Mouse (Mus musculus): ENCODE measurements around the gene Ctnnb1. TPM values are rescaled to one million over a fixed set of nuclear protein-coding genes. Genes with fewer than 3 reads are reported as not detected.

Ctnnb1 gene
- total and polyA plus RNA-seq, 2 experiments from 2014 or later, result 287 to 986 TPM

- DNase-seq (ENCODE audit: low spot score), result no peak
Measured at GRCm38 (mm10) chr9:120893971-120894370, 35.0 kb upstream of the Ctnnb1 start.

GRCm38 (mm10) chr9:120894376-120894775 lies 34.6 kb upstream of the Ctnnb1 start:
- Histone ChIP-seq H3K9me3 (ENCODE audit: low read length) (no peaks in the 10 kb centered on the region), H3K4me1 (ENCODE audit: insufficient read depth, low read length) (no peaks in the 10 kb centered on the region), H3K9ac (replicated peaks; ENCODE audit: low read length) (no peak overlapping the region), H3K4me3 (ENCODE audit: low read length) (no peak overlapping the region), H3K4me2 (ENCODE audit: low read depth, low read length) (no peak overlapping the region), H3K36me3 (ENCODE audit: insufficient read depth, low read length) (no peaks in the 10 kb centered on the region), H3K27ac (no peak overlapping the region), H3K27me3 (ENCODE audit: insufficient read depth, low read length) (no peaks in the 10 kb centered on the region)
- DNase-seq (ENCODE audit: low spot score) (no peak), ATAC-seq (no peak)
- TF ChIP-seq CTCF (IDR thresholded peaks at IDR 0.05; ENCODE audit: low read depth), result no peak
- WGBS, result 95% methylated on average over 9 of the region's 9 CpGs

More at GRCm38 (mm10) chr9:120893971-120894370, 35.0 kb upstream of the Ctnnb1 start:
- H3K27me3 ChIP-seq (ENCODE audit: insufficient read depth, low read length), result no peaks in the 10 kb centered on the region
- H3K4me1 ChIP-seq (ENCODE audit: insufficient read depth, low read length), result no peaks in the 10 kb centered on the region
- no peak for TF ChIP-seq CTCF (IDR thresholded peaks at IDR 0.05; ENCODE audit: low read depth)
- H3K9ac ChIP-seq (replicated peaks; ENCODE audit: low read length), result no peak overlapping the region
- no peaks in the 10 kb centered on the region for H3K9me3 ChIP-seq (ENCODE audit: low read length)
- no peaks in the 10 kb centered on the region for H3K36me3 ChIP-seq (ENCODE audit: insufficient read depth, low read length)
- no peak for ATAC-seq
- 70% methylated on average over 10 of the region's 10 CpGs for WGBS
- no peak overlapping the region for H3K27ac ChIP-seq
- no peak overlapping the region for H3K4me3 ChIP-seq (ENCODE audit: low read length)
- H3K4me2 ChIP-seq (ENCODE audit: low read depth, low read length), result no peak overlapping the region

GRCm38 (mm10) chr9:120896502-120896901 lies 32.5 kb upstream of the Ctnnb1 start:
- Histone ChIP-seq H3K36me3 (ENCODE audit: insufficient read depth, low read length) (no peaks in the 10 kb centered on the region), H3K27me3 (ENCODE audit: insufficient read depth, low read length) (no peaks in the 10 kb centered on the region), H3K9ac (replicated peaks; ENCODE audit: low read length) (no peak overlapping the region), H3K27ac (no peak overlapping the region), H3K4me3 (ENCODE audit: low read length) (no peak overlapping the region), H3K4me1 (ENCODE audit: insufficient read depth, low read length) (no peaks in the 10 kb centered on the region), H3K4me2 (ENCODE audit: low read depth, low read length) (no peak overlapping the region), H3K9me3 (ENCODE audit: low read length) (no peaks in the 10 kb centered on the region)
- no peak for TF ChIP-seq CTCF (IDR thresholded peaks at IDR 0.05; ENCODE audit: low read depth)
- no peak for DNase-seq (ENCODE audit: low spot score)
- WGBS, result 48% methylated on average over 5 of the region's 5 CpGs
- ATAC-seq, result no peak

- H3K36me3 ChIP-seq (ENCODE audit: insufficient read depth, low read length), result no peaks in the 10 kb centered on the region
- no peak for TF ChIP-seq CTCF (IDR thresholded peaks at IDR 0.05; ENCODE audit: low read depth)
- H3K4me2 ChIP-seq (ENCODE audit: low read depth, low read length), result no peak overlapping the region
- H3K9ac ChIP-seq (replicated peaks; ENCODE audit: low read length), result no peak overlapping the region
- DNase-seq (ENCODE audit: low spot score) (no peak), ATAC-seq (no peak)
- H3K9me3 ChIP-seq (ENCODE audit: low read length), result no peaks in the 10 kb centered on the region
- no peaks in the 10 kb centered on the region for H3K4me1 ChIP-seq (ENCODE audit: insufficient read depth, low read length)
- H3K27me3 ChIP-seq (ENCODE audit: insufficient read depth, low read length), result no peaks in the 10 kb centered on the region
- WGBS, result 67% methylated on average over 4 of the region's 4 CpGs
- H3K4me3 ChIP-seq (ENCODE audit: low read length), result no peak overlapping the region
- H3K27ac ChIP-seq, result no peak overlapping the region
Measured at GRCm38 (mm10) chr9:120897269-120897668, 31.7 kb upstream of the Ctnnb1 start.

- no peak for ATAC-seq
- H3K4me1 ChIP-seq (ENCODE audit: insufficient read depth, low read length), result no peaks in the 10 kb centered on the region
- TF ChIP-seq CTCF (IDR thresholded peaks at IDR 0.05; ENCODE audit: low read depth), result no peak
- no peaks in the 10 kb centered on the region for H3K36me3 ChIP-seq (ENCODE audit: insufficient read depth, low read length)
- no peak overlapping the region for H3K27ac ChIP-seq
- H3K9ac ChIP-seq (replicated peaks; ENCODE audit: low read length), result no peak overlapping the region
- DNase-seq (ENCODE audit: low spot score), result no peak
- no peak overlapping the region for H3K4me3 ChIP-seq (ENCODE audit: low read length)
- H3K4me2 ChIP-seq (ENCODE audit: low read depth, low read length), result no peak overlapping the region
- H3K27me3 ChIP-seq (ENCODE audit: insufficient read depth, low read length), result no peaks in the 10 kb centered on the region
- 58% methylated on average over 4 of the region's 4 CpGs for WGBS
- no peaks in the 10 kb centered on the region for H3K9me3 ChIP-seq (ENCODE audit: low read length)
Measured at GRCm38 (mm10) chr9:120899833-120900232, 29.2 kb upstream of the Ctnnb1 start.

GRCm38 (mm10) chr9:120900338-120901274 lies 28.4 kb upstream of the Ctnnb1 start:
- WGBS, result 72% methylated on average over 12 of the region's 12 CpGs
- Histone ChIP-seq H3K9me3 (ENCODE audit: low read length) (no peaks in the 10 kb centered on the region), H3K36me3 (ENCODE audit: insufficient read depth, low read length) (no peaks in the 10 kb centered on the region), H3K27me3 (ENCODE audit: insufficient read depth, low read length) (no peaks in the 10 kb centered on the region), H3K4me3 (ENCODE audit: low read length) (no peak overlapping the region), H3K4me2 (ENCODE audit: low read depth, low read length) (no peak overlapping the region), H3K4me1 (ENCODE audit: insufficient read depth, low read length) (no peaks in the 10 kb centered on the region), H3K9ac (replicated peaks; ENCODE audit: low read length) (no peak overlapping the region), H3K27ac (no peak overlapping the region)
- no peak for TF ChIP-seq CTCF (IDR thresholded peaks at IDR 0.05; ENCODE audit: low read depth)
- ATAC-seq, result no peak
- no peak for DNase-seq (ENCODE audit: low spot score)

- Histone ChIP-seq H3K4me1 (ENCODE audit: insufficient read depth, low read length) (no peaks in the 10 kb centered on the region), H3K4me2 (ENCODE audit: low read depth, low read length) (no peak overlapping the region), H3K36me3 (ENCODE audit: insufficient read depth, low read length) (no peaks in the 10 kb centered on the region), H3K9me3 (ENCODE audit: low read length) (no peaks in the 10 kb centered on the region), H3K27me3 (ENCODE audit: insufficient read depth, low read length) (no peaks in the 10 kb centered on the region), H3K27ac (no peak overlapping the region), H3K9ac (replicated peaks; ENCODE audit: low read length) (no peak overlapping the region), H3K4me3 (ENCODE audit: low read length) (no peak overlapping the region)
- ATAC-seq (no peak), DNase-seq (ENCODE audit: low spot score) (peak; percentile 44)
- TF ChIP-seq CTCF (IDR thresholded peaks at IDR 0.05; ENCODE audit: low read depth), result no peak
- WGBS, result 58% methylated on average over 8 of the region's 8 CpGs
Measured at GRCm38 (mm10) chr9:120902562-120902961, 26.5 kb upstream of the Ctnnb1 start.

Measured in hindbrain, postnatal 0 days (tissue).